Mouse (Mus musculus) midbrain, embryonic 16.5 days (tissue): ENCODE data around the gene Pde8b. TPM values are rescaled to one million over a fixed set of nuclear protein-coding genes. Genes with fewer than 3 reads are reported as not detected.

Experiments
- ATAC-seq: fragments of 200-750 bp; cut with Nextera tagmentation; 2 replicates; pipeline ENCODE4 v1.8.0; 2017; ENCODE audit warnings: moderate TSS enrichment
- H3K27ac ChIP-seq: fragments of 300-500 bp; sonication (generic); 2 replicates; pipeline ENCODE4 v1.5.1; 2014; ENCODE audit warnings: mild to moderate bottlenecking, low read length, mixed read lengths
- H3K27me3 ChIP-seq: fragments of 300-500 bp; sonication (generic); 2 replicates; pipeline ENCODE4 v1.6.1; 2014; ENCODE audit warnings: low read depth, low read length, mixed read lengths; ENCODE audit not compliant: control insufficient read depth, insufficient read depth
- H3K36me3 ChIP-seq: fragments of 300-500 bp; sonication (generic); 2 replicates; pipeline ENCODE4 v1.6.1; 2014; ENCODE audit warnings: mild to moderate bottlenecking, low read length, moderate library complexity, mixed read lengths; ENCODE audit not compliant: control insufficient read depth, insufficient read depth
- H3K4me1 ChIP-seq: fragments of 300-500 bp; sonication (generic); 2 replicates; pipeline ENCODE4 v1.6.1; 2014; ENCODE audit warnings: mild to moderate bottlenecking, low read length, mixed read lengths; ENCODE audit not compliant: control insufficient read depth, insufficient read depth
- H3K4me2 ChIP-seq: fragments of 300-500 bp; sonication (generic); 2 replicates; pipeline ENCODE4 v1.6.1; 2014; ENCODE audit warnings: mild to moderate bottlenecking, low read length, mixed read lengths
- H3K4me3 ChIP-seq: fragments of 300-500 bp; sonication (generic); 2 replicates; pipeline ENCODE4 v1.5.1; 2014; ENCODE audit warnings: low read depth, mild to moderate bottlenecking, low read length, moderate library complexity, mixed read lengths
- H3K9ac ChIP-seq: fragments of 300-500 bp; sonication (generic); 2 replicates; pipeline ENCODE4 v1.6.1; 2014; ENCODE audit warnings: low read depth, low read length, mixed read lengths
- H3K9me3 ChIP-seq: fragments of 300-500 bp; sonication (generic); replicated peaks from 2 replicates; pipeline ENCODE4 v1.6.1; 2014; ENCODE audit warnings: mild to moderate bottlenecking, low read length, mixed read lengths; ENCODE audit not compliant: control insufficient read depth, poor library complexity, severe bottlenecking
- WGBS: fragments of 180-500 bp; shearing (Covaris S2); extraction: QIAGEN DNeasy Blood & Tissue Kit; methylation state at CpG from one replicate; pipeline ENCODE4 v1.1.7; 2014; 5-methylcytosine and 5-hydroxymethylcytosine counted together
- polyA plus RNA-seq: library from polyadenylated mRNA; unstranded; fragments of >200 nt; fragmentation: Nextera tagmentation; extraction: Ambion mirVana; gene quantifications from 2 replicates; pipeline ENCODE4 v1.2.1, GENCODE M21; 2015

Gene Pde8b
- polyA plus RNA-seq, 1 experiment from 2014 or later: 11.0 TPM

- no peaks in the 10 kb centered on the region for H3K36me3 ChIP-seq
- no peak overlapping the region for H3K4me2 ChIP-seq
- H3K9me3 ChIP-seq: no peaks in the 10 kb centered on the region
- no peaks in the 10 kb centered on the region for H3K4me1 ChIP-seq
- ATAC-seq: no peak
- H3K4me3 ChIP-seq: no peak overlapping the region
- no peak overlapping the region for H3K9ac ChIP-seq
- H3K27ac ChIP-seq: no peak overlapping the region
- 67% methylated on average over 5 of the region's 5 CpGs for WGBS
- no peaks in the 10 kb centered on the region for H3K27me3 ChIP-seq
These were observed 73.7 kb downstream of the Pde8b start for GRCm38 (mm10) chr13:95176399-95176798.

DNA sequence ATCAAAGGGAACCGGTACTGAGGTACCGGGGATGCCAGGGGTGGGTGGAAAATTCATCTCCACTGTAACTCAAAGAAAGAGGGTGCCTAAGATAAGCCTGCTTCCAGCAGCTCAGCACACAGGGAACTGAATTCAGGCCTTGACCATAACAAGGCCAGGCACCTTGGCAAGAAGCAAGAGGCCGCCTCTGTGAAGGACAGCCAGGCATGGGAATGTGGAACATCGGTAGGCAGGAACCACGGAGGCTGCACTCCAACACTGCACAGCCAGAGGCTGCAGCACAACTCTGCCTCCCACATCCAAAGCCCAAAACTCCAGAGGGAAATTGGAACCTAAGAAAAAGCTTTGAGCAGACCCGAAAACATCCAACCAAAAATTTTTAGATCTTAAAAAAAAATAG is 75.9 kb downstream of the Pde8b start:
- Histone ChIP-seq H3K4me3 (no peak overlapping the region), H3K9ac (no peak overlapping the region), H3K4me1 (no peaks in the 10 kb centered on the region), H3K9me3 (no peaks in the 10 kb centered on the region), H3K27ac (no peak overlapping the region), H3K36me3 (no peaks in the 10 kb centered on the region), H3K27me3 (no peaks in the 10 kb centered on the region), H3K4me2 (no peak overlapping the region)
- ATAC-seq: no peak
- 80% methylated on average over 6 of the region's 6 CpGs for WGBS

DNA sequence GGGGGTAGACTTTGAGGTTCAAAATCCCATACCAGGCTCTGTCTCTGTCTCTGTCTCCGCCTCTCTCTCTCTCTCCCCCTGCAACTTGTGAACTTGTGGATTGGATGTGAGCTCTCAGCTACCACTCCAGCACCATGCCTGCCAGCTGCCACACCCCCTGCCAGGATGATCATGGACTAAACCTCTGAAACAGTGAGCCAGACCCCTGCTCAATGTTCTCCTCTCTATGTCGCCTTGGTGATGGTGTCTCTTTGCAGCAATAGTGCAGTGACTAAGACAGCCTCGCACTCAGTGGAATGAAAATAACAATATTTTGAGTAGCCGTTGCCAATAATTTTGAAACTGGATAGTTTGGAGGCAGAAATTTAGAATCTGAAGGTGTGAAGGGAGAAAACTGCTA is 77.8 kb downstream of the Pde8b start:
- no peak for ATAC-seq
- Histone ChIP-seq H3K4me3 (no peak overlapping the region), H3K36me3 (no peaks in the 10 kb centered on the region), H3K9me3 (no peaks in the 10 kb centered on the region), H3K27me3 (no peaks in the 10 kb centered on the region), H3K9ac (no peak overlapping the region), H3K27ac (no peak overlapping the region), H3K4me1 (no peaks in the 10 kb centered on the region), H3K4me2 (no peak overlapping the region)
- WGBS: 95% methylated on average over 4 of the region's 4 CpGs

- Histone ChIP-seq H3K4me2 (no peak overlapping the region), H3K36me3 (no peaks in the 10 kb centered on the region), H3K9me3 (no peaks in the 10 kb centered on the region), H3K9ac (no peak overlapping the region), H3K27me3 (no peaks in the 10 kb centered on the region), H3K27ac (no peak overlapping the region), H3K4me3 (no peak overlapping the region), H3K4me1 (no peaks in the 10 kb centered on the region)
- ATAC-seq: no peak
- 89% methylated on average over 3 of the region's 3 CpGs for WGBS
These were observed 89.9 kb downstream of the Pde8b start for GRCm38 (mm10) chr13:95160211-95160610.

GRCm38 (mm10) chr13:95158986-95159385 is 91.2 kb downstream of the Pde8b start:
- no peak for ATAC-seq
- no peaks in the 10 kb centered on the region for H3K4me1 ChIP-seq
- no peak overlapping the region for H3K4me3 ChIP-seq
- H3K27ac ChIP-seq: no peak overlapping the region
- H3K4me2 ChIP-seq: no peak overlapping the region
- H3K27me3 ChIP-seq: no peaks in the 10 kb centered on the region
- H3K9ac ChIP-seq: no peak overlapping the region
- H3K36me3 ChIP-seq: no peaks in the 10 kb centered on the region
- 90% methylated on average over 7 of the region's 7 CpGs for WGBS
- no peaks in the 10 kb centered on the region for H3K9me3 ChIP-seq

GRCm38 (mm10) chr13:95144746-95145145 is 105.4 kb downstream of the Pde8b start:
- no peaks in the 10 kb centered on the region for H3K36me3 ChIP-seq
- H3K27me3 ChIP-seq: no peaks in the 10 kb centered on the region
- no peak overlapping the region for H3K9ac ChIP-seq
- ATAC-seq: no peak
- H3K4me1 ChIP-seq: no peaks in the 10 kb centered on the region
- no peak overlapping the region for H3K4me2 ChIP-seq
- peaks cover 9% of the 10 kb centered on the region; the same call in 1 of the 2 replicates for H3K9me3 ChIP-seq
- no peak overlapping the region for H3K4me3 ChIP-seq
- H3K27ac ChIP-seq: no peak overlapping the region

DNA sequence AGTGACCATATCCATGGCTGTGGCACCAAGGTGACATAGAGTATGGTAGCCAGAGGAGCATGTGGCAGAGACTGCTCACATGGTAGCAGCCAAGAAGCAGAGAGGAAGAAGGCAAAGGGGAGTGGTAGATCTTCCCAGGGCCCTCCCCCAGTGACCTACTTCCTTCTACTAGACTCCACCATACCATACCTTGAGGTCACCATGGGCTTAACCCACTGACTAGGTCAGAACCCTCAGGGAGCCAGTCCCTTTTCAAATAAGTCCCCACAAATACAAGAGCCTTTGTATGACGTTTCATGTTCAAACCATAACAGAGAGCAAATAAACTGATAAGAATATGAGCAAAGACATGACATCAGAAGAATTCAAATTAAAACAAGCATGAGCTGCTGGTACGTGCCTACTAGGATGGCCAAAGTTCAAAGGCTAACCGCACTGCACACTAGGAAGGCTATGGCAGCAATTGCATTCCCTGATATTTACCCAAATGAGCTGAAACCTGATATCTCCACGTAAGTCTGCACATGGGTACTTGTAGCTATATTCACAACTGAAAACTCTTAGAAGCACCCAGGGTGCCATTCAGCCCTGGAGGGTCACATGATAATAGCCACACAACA is 109.6 kb downstream of the Pde8b start:
- H3K4me1 ChIP-seq: no peaks in the 10 kb centered on the region
- no peak overlapping the region for H3K27ac ChIP-seq
- H3K9me3 ChIP-seq: peaks cover 9% of the 10 kb centered on the region; the same call in 1 of the 2 replicates
- no peak for ATAC-seq
- no peaks in the 10 kb centered on the region for H3K27me3 ChIP-seq
- no peak overlapping the region for H3K9ac ChIP-seq
- H3K4me3 ChIP-seq: no peak overlapping the region
- no peaks in the 10 kb centered on the region for H3K36me3 ChIP-seq
- H3K4me2 ChIP-seq: no peak overlapping the region
- 89% methylated on average over 4 of the region's 4 CpGs for WGBS

DNA sequence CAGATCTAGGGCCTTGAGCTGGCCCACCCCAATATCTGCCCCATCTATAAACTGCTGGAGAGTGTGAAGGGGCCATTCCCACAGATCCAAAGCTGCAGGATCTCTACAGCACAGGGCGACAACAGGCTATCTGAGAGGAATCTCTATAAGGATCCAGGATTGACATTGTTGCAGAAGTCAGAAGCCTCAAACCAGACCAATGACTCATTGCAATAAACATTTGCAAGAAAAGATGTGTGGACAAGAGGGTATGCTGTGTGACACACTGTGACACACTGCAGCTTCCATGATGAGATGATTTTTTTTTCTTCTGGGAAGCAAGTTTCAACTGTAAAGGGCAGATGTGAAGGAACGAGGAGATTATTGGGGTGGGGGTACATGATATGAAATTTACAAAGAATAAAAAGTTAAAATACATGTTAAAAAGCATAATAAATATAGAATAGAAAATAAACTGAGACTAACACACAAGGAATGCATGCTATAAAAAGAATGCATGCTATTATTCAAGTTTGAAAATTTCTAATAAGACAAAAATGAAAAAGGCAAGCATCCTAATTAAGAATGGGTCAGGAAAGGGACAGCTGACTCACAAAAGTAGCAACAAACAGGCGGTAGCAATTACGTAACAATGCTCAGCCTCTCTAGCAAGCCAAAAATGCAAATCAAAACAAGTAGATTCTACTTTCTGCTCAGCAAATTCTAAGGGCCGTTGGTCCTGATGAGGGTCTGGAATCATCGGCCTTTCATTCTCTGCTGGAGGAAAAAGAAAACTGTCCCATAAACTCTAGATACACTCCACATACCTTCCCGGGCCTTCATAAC is 114.6 kb downstream of the Pde8b start:
- H3K4me2 ChIP-seq: no peak overlapping the region
- H3K4me3 ChIP-seq: no peak overlapping the region
- no peaks in the 10 kb centered on the region for H3K4me1 ChIP-seq
- no peaks in the 10 kb centered on the region for H3K27me3 ChIP-seq
- H3K27ac ChIP-seq: no peak overlapping the region
- H3K9ac ChIP-seq: no peak overlapping the region
- WGBS: 88% methylated on average over 7 of the region's 7 CpGs
- no peaks in the 10 kb centered on the region for H3K9me3 ChIP-seq
- no peaks in the 10 kb centered on the region for H3K36me3 ChIP-seq
- ATAC-seq: no peak

GRCm38 (mm10) chr13:95131848-95132247 is 118.3 kb downstream of the Pde8b start:
- no peak overlapping the region for H3K9ac ChIP-seq
- no peak overlapping the region for H3K27ac ChIP-seq
- no peaks in the 10 kb centered on the region for H3K4me1 ChIP-seq
- H3K4me3 ChIP-seq: no peak overlapping the region
- no peak for ATAC-seq
- H3K4me2 ChIP-seq: no peak overlapping the region
- H3K27me3 ChIP-seq: no peaks in the 10 kb centered on the region
- 42% methylated on average over 4 of the region's 4 CpGs for WGBS
- H3K9me3 ChIP-seq: no peaks in the 10 kb centered on the region
- H3K36me3 ChIP-seq: no peaks in the 10 kb centered on the region
